9 mouse cellular contexts compared by ENCODE assay signal in the genomic region with DNA sequence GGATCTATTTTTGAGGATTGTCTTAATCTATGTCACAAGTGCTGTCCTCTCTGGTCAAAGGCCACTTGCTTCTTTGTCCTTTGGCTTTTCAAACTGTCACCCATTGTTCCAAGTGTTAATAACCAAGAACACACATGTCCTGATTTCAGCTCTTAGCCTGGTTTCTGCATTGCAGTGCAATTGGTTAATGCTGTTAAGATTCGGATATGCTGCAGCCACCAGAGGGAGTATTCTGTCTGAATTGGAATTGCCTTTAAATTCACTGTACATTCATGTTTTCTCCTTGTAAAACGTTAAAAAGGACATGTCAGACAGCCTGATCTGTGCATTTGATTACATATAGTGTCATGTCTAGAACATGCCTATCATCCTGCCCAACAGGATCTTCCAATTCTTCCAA. TPM values are rescaled to one million over a fixed set of nuclear protein-coding genes. Genes with fewer than 3 reads are reported as not detected.
DNase-seq lines count a peak whose midpoint lies in the region; ATAC-seq and TF ChIP-seq lines count a peak whose summit lies in the region.
"Had no signal": no experiment of that assay in that cellular context is flagged by ENCODE, and none has a peak within 500 bp of the region (broad histone marks: within the 10 kb centered on the region; RNA-seq: fewer than 3 reads in every experiment).

No protein-coding gene starts in this region.

- intact Hi-C loops in left cerebral cortex, postnatal 4 days (cut with DNase I): loop anchor here (5.0 to 10.0 kb wide), 3 partner anchors 794 to 1087 kb away; partner anchors contain the start of gene Gli3

- WGBS in kidney, postnatal 0 days: 22% methylated on average over 2 of the region's 2 CpGs

- H3K4me1 ChIP-seq in kidney, postnatal 0 days (replicated peaks; ENCODE audit: insufficient read depth, low read length): no peaks in the 10 kb centered on the region
- H3K4me1 ChIP-seq: neural tube, embryonic 12.5 days had no signal

- H3K9me3 ChIP-seq in kidney, postnatal 0 days (replicated peaks; ENCODE audit: low read length): no peaks in the 10 kb centered on the region
- H3K9me3 ChIP-seq: neural tube, embryonic 12.5 days had no signal

- H3K27ac ChIP-seq in kidney, postnatal 0 days: no peak overlapping the region
- H3K27ac ChIP-seq: neural tube, embryonic 12.5 days had no signal

- no peak for ATAC-seq in kidney, postnatal 0 days (replicated peaks; ENCODE audit: low FRiP score, low read depth)
- no peak for ATAC-seq in Patski

- H3K4me3 ChIP-seq in kidney, postnatal 0 days (replicated peaks; ENCODE audit: low read depth, low read length): no peak overlapping the region
- H3K4me3 ChIP-seq: neural tube, embryonic 12.5 days had no signal

- POLR2A ChIA-PET in Patski (lab: Charles Lee): no interaction called here

- CTCF ChIA-PET in Patski (lab: Charles Lee): no interaction called here

- no peak overlapping the region for H3K4me2 ChIP-seq in kidney, postnatal 0 days (ENCODE audit: low read length)
- H3K4me2 ChIP-seq: neural tube, embryonic 12.5 days had no signal

- no peaks in the 10 kb centered on the region for H3K36me3 ChIP-seq in kidney, postnatal 0 days (ENCODE audit: insufficient read depth, low read length)
- H3K36me3 ChIP-seq: neural tube, embryonic 12.5 days had no signal

- DNase-seq in kidney, postnatal 0 days (ENCODE audit: low spot score): peak; percentile 78
- no peak for DNase-seq in kidney, adult 8-10 months
- no peak for DNase-seq in Patski (ENCODE audit: low read depth, low spot score)
- DNase-seq in fibroblast of lung, adult 2 months (ENCODE audit: low read depth): peak; percentile 9
- peak; percentile 27 for DNase-seq in left cerebral cortex, postnatal 4 days
- DNase-seq in testis, postnatal 14 days (ENCODE audit: low spot score): no peak
- no peak for DNase-seq in urinary bladder, postnatal 25 days (ENCODE audit: low spot score)
- DNase-seq in gastrocnemius, postnatal 25 days: no peak

- H3K27me3 ChIP-seq in kidney, postnatal 0 days (ENCODE audit: insufficient read depth, low read length): no peaks in the 10 kb centered on the region
- H3K27me3 ChIP-seq in Patski: no peaks in the 10 kb centered on the region
- H3K27me3 ChIP-seq: neural tube, embryonic 12.5 days had no signal

- H3K9ac ChIP-seq in kidney, postnatal 0 days (ENCODE audit: low read depth, low read length): no peak overlapping the region
- H3K9ac ChIP-seq: neural tube, embryonic 12.5 days had no signal

- in situ Hi-C loops in Patski (cut with MboI; ENCODE audit: low pct_unique_long_range_greater_than_20kb): loop anchor here (5.0 to 25.0 kb wide), 2 partner anchors 1087 to 1317 kb away; no protein-coding TSS in a partner anchor

- TF ChIP-seq CTCF in kidney, postnatal 0 days (IDR thresholded peaks at IDR 0.05; ENCODE audit: low read depth): peak; percentile 84
- TF ChIP-seq CTCF in Patski (IDR thresholded peaks at IDR 0.05): peak; percentile 59

RNA-seq across cellular contexts. Expression of gene AW209491, which starts 40.4 kb away (rescaled TPM):
- polyA plus RNA-seq in kidney, postnatal 0 days (2015; fragmentation: Nextera tagmentation; extraction: Ambion mirVana): 20.9 and 23.6 TPM in 2 replicates
- polyA plus RNA-seq in Patski (2021): 19.7 TPM
- 10 to 100 TPM; 16.4 to 19.3 TPM for total RNA-seq in left cerebral cortex, postnatal 4 days (2021)
- 10 to 100 TPM; 10.1 to 11.7 TPM for total RNA-seq in gastrocnemius, postnatal 25 days (2021)

RNA-seq across cellular contexts. Expression of gene Psma2, which starts 57.3 kb away (rescaled TPM):
- 197 and 208 TPM in 2 replicates for polyA plus RNA-seq in kidney, postnatal 0 days (2015; fragmentation: Nextera tagmentation; extraction: Ambion mirVana)
- 153 TPM for polyA plus RNA-seq in Patski (2021)
- 10 to 100 TPM; 71.1 to 72.2 TPM for total RNA-seq in left cerebral cortex, postnatal 4 days (2021)
- 10 to 100 TPM; 48.5 to 51.4 TPM for total RNA-seq in gastrocnemius, postnatal 25 days (2021)

RNA-seq across cellular contexts. Expression of gene Mrpl32, which starts 57.4 kb away (rescaled TPM):
- 151 and 152 TPM in 2 replicates for polyA plus RNA-seq in kidney, postnatal 0 days (2015; fragmentation: Nextera tagmentation; extraction: Ambion mirVana)
- 48.0 TPM for polyA plus RNA-seq in Patski (2021)
- 10 to 100 TPM; 36.0 to 41.0 TPM for total RNA-seq in left cerebral cortex, postnatal 4 days (2021)
- total RNA-seq in gastrocnemius, postnatal 25 days (2021): 10 to 100 TPM; 38.5 to 44.0 TPM

Comparison
In these comparisons a context has a peak if more than half of its experiments do, and no peak if none do; other contexts are left out.
1. DNase-seq: peak in kidney, postnatal 0 days (single experiment), fibroblast of lung, adult 2 months (single experiment) and left cerebral cortex, postnatal 4 days (single experiment); none in kidney, adult 8-10 months (0 of 2), Patski (single experiment), testis, postnatal 14 days (single experiment), urinary bladder, postnatal 25 days (single experiment) and gastrocnemius, postnatal 25 days (single experiment).